ENCODE assay signal across 19 mouse cellular contexts in genomic region chr9:118294011-118294410, GRCm38 (mm10).
DNase-seq lines count a peak whose midpoint lies in the region; ATAC-seq lines count a peak whose summit lies in the region.
"Had no signal": no experiment of that assay in that cellular context is flagged by ENCODE, and none has a peak within 500 bp of the region (broad histone marks: within the 10 kb centered on the region; RNA-seq: fewer than 3 reads in every experiment).

No protein-coding gene starts in this region.

- peak; percentile 89 for DNase-seq in brain, adult 2 months (ENCODE audit: low read depth, low spot score)
- peak; percentile 58 for DNase-seq in cerebellum, adult 11 months
- DNase-seq in cerebellum, adult 8-10 months = peak; percentile 74
- peak; percentile 61 to 77 for DNase-seq in cerebellum, postnatal 14 days
- DNase-seq in layer of hippocampus, adult 8-10 months (ENCODE audit: low spot score in 2 of 2) = no peak
- DNase-seq: adrenal gland, adult 2 months; adrenal gland, postnatal 25 days; embryo, embryonic 11 days; forebrain, postnatal 0 days; gastrocnemius, adult 2 months; gastrocnemius, postnatal 25 days; heart, postnatal 36 days; kidney, adult 11 months; kidney, adult 9 months had no signal

- no peak for ATAC-seq in megakaryocyte-erythroid progenitor cell, adult 5-6 weeks (replicated peaks; ENCODE audit: low FRiP score, low TSS enrichment, poor library complexity, severe bottlenecking)
- ATAC-seq in erythroid progenitor cell, adult 5-6 weeks (replicated peaks; ENCODE audit: low FRiP score, poor library complexity, severe bottlenecking) = no peak
- ATAC-seq: forebrain, embryonic 13.5 days; forebrain, postnatal 0 days; hindbrain, embryonic 16.5 days; inflammation-experienced regulatory T-cells, adult 6 months had no signal

Comparison
In these comparisons a context has a peak if more than half of its experiments do, and no peak if none do; other contexts are left out.
1. DNase-seq: peak in brain, adult 2 months (single experiment), cerebellum, adult 11 months (single experiment), cerebellum, adult 8-10 months (single experiment) and cerebellum, postnatal 14 days (2 of 2); none in layer of hippocampus, adult 8-10 months (0 of 2).